Mouse (Mus musculus): Measurements from ENCODE around the gene Ppp2r5a. TPM values are rescaled to one million over a fixed set of nuclear protein-coding genes. Genes with fewer than 3 reads are reported as not detected.

The Ppp2r5a gene
- total and polyA plus RNA-seq, 2 experiments from 2014 or later: 10.6 to 63.2 TPM

DNA sequence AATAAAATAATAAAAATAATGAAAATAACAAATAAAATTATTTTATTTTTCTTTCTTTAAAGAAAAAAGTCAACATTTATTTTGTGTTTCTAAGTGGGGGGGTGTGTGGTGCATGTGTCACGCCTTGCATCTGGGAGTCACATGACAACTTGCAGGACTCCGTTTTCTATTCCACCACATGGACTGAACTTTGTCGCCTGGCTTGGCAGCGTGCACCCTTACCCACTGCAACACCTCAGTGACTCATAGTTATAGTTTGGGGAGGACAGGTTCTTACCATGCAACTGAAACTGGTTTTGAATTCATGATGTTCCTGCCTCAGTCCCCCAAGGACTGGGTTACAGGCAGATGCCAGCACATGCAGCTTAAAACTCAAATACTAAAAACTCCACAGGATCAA, 34.9 kb downstream of the Ppp2r5a start:
- H3K4me2 ChIP-seq (ENCODE audit: low read depth, low read length, poor library complexity, severe bottlenecking): no peak overlapping the region
- no peak overlapping the region for H3K4me3 ChIP-seq (ENCODE audit: low read depth, low read length)
- 92% methylated on average over 4 of the region's 4 CpGs for whole genome bisulfite sequencing
- ATAC-seq (ENCODE audit: low FRiP score): no peak
- H3K9ac ChIP-seq (replicated peaks; ENCODE audit: low read length, poor library complexity, severe bottlenecking): no peak overlapping the region
- no peaks in the 10 kb centered on the region for H3K27me3 ChIP-seq (ENCODE audit: insufficient read depth, low read length)
- no peaks in the 10 kb centered on the region for H3K36me3 ChIP-seq (ENCODE audit: insufficient read depth, low read length)
- no peaks in the 10 kb centered on the region for H3K9me3 ChIP-seq (ENCODE audit: low read length)
- TF ChIP-seq CTCF (IDR thresholded peaks at IDR 0.05): no peak
- DNase-seq (ENCODE audit: low spot score): no peak
- no peak overlapping the region for H3K27ac ChIP-seq (ENCODE audit: low read depth, low read length)
- no peaks in the 10 kb centered on the region for H3K4me1 ChIP-seq (ENCODE audit: insufficient read depth, low read length)

- no peak overlapping the region for H3K4me2 ChIP-seq (ENCODE audit: low read depth, low read length, poor library complexity, severe bottlenecking)
- no peak overlapping the region for H3K27ac ChIP-seq (ENCODE audit: low read depth, low read length)
- TF ChIP-seq CTCF (IDR thresholded peaks at IDR 0.05): peak; percentile 52
- no peaks in the 10 kb centered on the region for H3K9me3 ChIP-seq (ENCODE audit: low read length)
- ATAC-seq (ENCODE audit: low FRiP score) (no peak), DNase-seq (ENCODE audit: low spot score) (no peak)
- no peaks in the 10 kb centered on the region for H3K4me1 ChIP-seq (ENCODE audit: insufficient read depth, low read length)
- peaks cover 5% of the 10 kb centered on the region for H3K36me3 ChIP-seq (ENCODE audit: insufficient read depth, low read length)
- H3K9ac ChIP-seq (replicated peaks; ENCODE audit: low read length, poor library complexity, severe bottlenecking): no peak overlapping the region
- no peaks in the 10 kb centered on the region for H3K27me3 ChIP-seq (ENCODE audit: insufficient read depth, low read length)
- 75% methylated on average over 4 of the region's 4 CpGs for WGBS
- H3K4me3 ChIP-seq (ENCODE audit: low read depth, low read length): no peak overlapping the region
These were observed 38.6 kb downstream of the Ppp2r5a start for GRCm38 (mm10) chr1:191364477-191364876.

DNA sequence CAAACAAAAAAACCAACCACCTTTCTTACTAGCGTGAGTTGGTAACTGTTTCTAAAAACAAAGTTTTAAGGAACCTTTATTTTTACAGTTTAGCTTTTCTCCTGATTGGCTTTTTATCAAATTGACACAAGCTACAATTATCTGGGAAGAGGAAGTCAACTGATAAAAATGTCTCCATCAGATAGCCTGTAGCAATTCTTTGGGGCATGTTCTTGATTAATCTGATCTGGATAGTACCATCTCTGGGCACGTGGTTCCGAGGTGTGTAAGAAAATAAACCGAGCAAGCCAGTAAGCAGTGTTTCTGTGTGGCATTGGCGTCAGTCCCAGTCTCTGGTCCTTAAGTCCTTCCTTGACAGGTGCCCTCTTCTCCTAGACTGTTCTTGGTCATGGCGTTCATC, 40.7 kb downstream of the Ppp2r5a start:
- no peak overlapping the region for H3K27ac ChIP-seq (ENCODE audit: low read depth, low read length)
- no peak overlapping the region for H3K4me2 ChIP-seq (ENCODE audit: low read depth, low read length, poor library complexity, severe bottlenecking)
- ATAC-seq (ENCODE audit: low FRiP score): no peak
- H3K4me1 ChIP-seq (ENCODE audit: insufficient read depth, low read length): no peaks in the 10 kb centered on the region
- no peak overlapping the region for H3K9ac ChIP-seq (replicated peaks; ENCODE audit: low read length, poor library complexity, severe bottlenecking)
- no peak for TF ChIP-seq CTCF (IDR thresholded peaks at IDR 0.05)
- no peak overlapping the region for H3K4me3 ChIP-seq (ENCODE audit: low read depth, low read length)
- no peak for DNase-seq (ENCODE audit: low spot score)
- H3K36me3 ChIP-seq (ENCODE audit: insufficient read depth, low read length): peaks cover 10% of the 10 kb centered on the region
- no peaks in the 10 kb centered on the region for H3K27me3 ChIP-seq (ENCODE audit: insufficient read depth, low read length)
- no peaks in the 10 kb centered on the region for H3K9me3 ChIP-seq (ENCODE audit: low read length)
- WGBS: 90% methylated on average over 6 of the region's 6 CpGs

DNA sequence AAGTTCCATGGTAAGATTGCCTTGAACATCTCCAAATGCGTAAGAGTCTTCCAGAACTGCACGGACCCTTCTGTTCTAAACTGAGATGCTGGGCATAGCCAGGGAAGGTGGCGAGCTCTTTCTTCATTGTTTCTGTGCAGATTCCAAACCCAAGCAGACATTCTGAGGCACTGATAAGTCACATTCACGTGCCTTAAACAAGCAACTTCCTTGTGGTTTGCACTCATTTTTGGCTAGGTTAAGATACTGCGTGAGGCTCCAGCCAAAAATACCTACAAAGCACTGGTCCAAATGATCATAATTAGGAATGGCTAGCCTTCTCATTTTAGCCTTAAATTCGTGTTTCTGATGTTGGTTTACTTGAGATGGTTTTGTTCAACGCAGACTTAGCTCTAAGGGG, 43.6 kb downstream of the Ppp2r5a start:
- no peak overlapping the region for H3K4me2 ChIP-seq (ENCODE audit: low read depth, low read length, poor library complexity, severe bottlenecking)
- no peak for ATAC-seq (ENCODE audit: low FRiP score)
- no peaks in the 10 kb centered on the region for H3K4me1 ChIP-seq (ENCODE audit: insufficient read depth, low read length)
- WGBS: 93% methylated on average over 7 of the region's 7 CpGs
- DNase-seq (ENCODE audit: low spot score): no peak
- TF ChIP-seq CTCF (IDR thresholded peaks at IDR 0.05): no peak
- H3K27me3 ChIP-seq (ENCODE audit: insufficient read depth, low read length): no peaks in the 10 kb centered on the region
- H3K9ac ChIP-seq (replicated peaks; ENCODE audit: low read length, poor library complexity, severe bottlenecking): no peak overlapping the region
- no peaks in the 10 kb centered on the region for H3K9me3 ChIP-seq (ENCODE audit: low read length)
- H3K36me3 ChIP-seq (ENCODE audit: insufficient read depth, low read length): peaks cover 25% of the 10 kb centered on the region
- no peak overlapping the region for H3K27ac ChIP-seq (ENCODE audit: low read depth, low read length)
- H3K4me3 ChIP-seq (ENCODE audit: low read depth, low read length): no peak overlapping the region

GRCm38 (mm10) chr1:191356936-191357335, 46.1 kb downstream of the Ppp2r5a start:
- Histone ChIP-seq H3K4me2 (ENCODE audit: low read depth, low read length, poor library complexity, severe bottlenecking) (no peak overlapping the region), H3K4me1 (ENCODE audit: insufficient read depth, low read length) (no peaks in the 10 kb centered on the region), H3K36me3 (ENCODE audit: insufficient read depth, low read length) (peaks cover 34% of the 10 kb centered on the region), H3K4me3 (ENCODE audit: low read depth, low read length) (no peak overlapping the region), H3K27me3 (ENCODE audit: insufficient read depth, low read length) (no peaks in the 10 kb centered on the region), H3K27ac (ENCODE audit: low read depth, low read length) (no peak overlapping the region), H3K9me3 (ENCODE audit: low read length) (no peaks in the 10 kb centered on the region), H3K9ac (replicated peaks; ENCODE audit: low read length, poor library complexity, severe bottlenecking) (no peak overlapping the region)
- WGBS: 71% methylated on average over 1 of the region's 1 CpGs
- DNase-seq (ENCODE audit: low spot score): no peak
- TF ChIP-seq CTCF (IDR thresholded peaks at IDR 0.05): no peak
- no peak for ATAC-seq (ENCODE audit: low FRiP score)

DNA sequence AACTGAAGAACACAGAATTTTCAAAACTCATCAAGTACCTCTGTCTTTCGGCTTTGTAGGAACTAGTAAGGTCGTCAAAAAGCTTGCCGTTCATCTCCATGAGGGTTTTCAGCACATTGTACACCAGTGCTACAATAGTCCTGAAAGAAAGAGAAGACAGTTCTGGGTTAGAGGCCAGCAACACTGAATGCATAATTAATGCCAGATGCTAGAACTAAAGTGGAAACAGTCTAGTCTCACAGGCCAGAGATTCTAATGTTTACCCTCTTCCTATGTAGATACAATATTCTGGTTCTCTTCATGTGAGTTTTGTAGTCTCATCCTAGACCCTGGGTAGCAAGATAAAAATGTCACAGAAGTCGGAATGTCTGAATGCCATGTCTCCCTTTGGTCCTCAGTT, 49.2 kb downstream of the Ppp2r5a start:
- peaks cover 53% of the 10 kb centered on the region for H3K36me3 ChIP-seq (ENCODE audit: insufficient read depth, low read length)
- no peak for ATAC-seq (ENCODE audit: low FRiP score)
- H3K4me1 ChIP-seq (ENCODE audit: insufficient read depth, low read length): no peaks in the 10 kb centered on the region
- no peaks in the 10 kb centered on the region for H3K27me3 ChIP-seq (ENCODE audit: insufficient read depth, low read length)
- H3K4me3 ChIP-seq (ENCODE audit: low read depth, low read length): no peak overlapping the region
- no peaks in the 10 kb centered on the region for H3K9me3 ChIP-seq (ENCODE audit: low read length)
- no peak for TF ChIP-seq CTCF (IDR thresholded peaks at IDR 0.05)
- 73% methylated on average over 4 of the region's 4 CpGs for WGBS
- H3K4me2 ChIP-seq (ENCODE audit: low read depth, low read length, poor library complexity, severe bottlenecking): no peak overlapping the region
- H3K27ac ChIP-seq (ENCODE audit: low read depth, low read length): no peak overlapping the region
- no peak overlapping the region for H3K9ac ChIP-seq (replicated peaks; ENCODE audit: low read length, poor library complexity, severe bottlenecking)
- DNase-seq (ENCODE audit: low spot score): no peak
